Mouse (Mus musculus) kidney, postnatal 0 days (tissue): ENCODE data around the gene Tmc4. TPM values are rescaled to one million over a fixed set of nuclear protein-coding genes. Genes with fewer than 3 reads are reported as not detected.
"Not testable (repeated sequence)": the region's sequence is repeated elsewhere in the genome, so short reads cannot be mapped to it uniquely, and the experiment has no call there.

Experiments
- ATAC-seq: fragments of 200-750 bp; cut with Nextera tagmentation; replicated peaks from 2 replicates; pipeline ENCODE4 v1.8.0; 2017; ENCODE audit warnings: low read depth, moderate number of reproducible peaks, moderate TSS enrichment, moderate library complexity; ENCODE audit not compliant: low FRiP score
- DNase-seq: peaks from one replicate; pipeline ENCODE4 v3.0.0-alpha.2; 2016; ENCODE audit warnings: low spot score
- H3K27ac ChIP-seq: fragments of 300-500 bp; sonication (generic); 2 replicates; pipeline ENCODE4 v1.5.1; 2014; ENCODE audit warnings: mild to moderate bottlenecking
- H3K27me3 ChIP-seq: fragments of 300-500 bp; sonication (generic); 2 replicates; pipeline ENCODE4 v1.6.1; 2014; ENCODE audit warnings: low read length, mixed read lengths; ENCODE audit not compliant: insufficient read depth
- H3K36me3 ChIP-seq: fragments of 300-500 bp; sonication (generic); 2 replicates; pipeline ENCODE4 v1.6.1; 2014; ENCODE audit warnings: low read length, mixed read lengths; ENCODE audit not compliant: insufficient read depth
- H3K4me1 ChIP-seq: fragments of 300-500 bp; sonication (generic); replicated peaks from 2 replicates; pipeline ENCODE4 v1.6.1; 2014; ENCODE audit warnings: antibody characterized with exemption, low read length, mixed read lengths; ENCODE audit not compliant: insufficient read depth
- H3K4me2 ChIP-seq: fragments of 300-500 bp; sonication (generic); 2 replicates; pipeline ENCODE4 v1.6.1; 2014; ENCODE audit warnings: mild to moderate bottlenecking, low read length, moderate library complexity, mixed read lengths
- H3K4me3 ChIP-seq: fragments of 300-500 bp; sonication (generic); replicated peaks from 2 replicates; pipeline ENCODE4 v1.5.1; 2014; ENCODE audit warnings: low read depth, low read length
- H3K9ac ChIP-seq: fragments of 300-500 bp; sonication (generic); 2 replicates; pipeline ENCODE4 v1.6.1; 2014; ENCODE audit warnings: low read depth, low read length
- H3K9me3 ChIP-seq: fragments of 300-500 bp; sonication (generic); replicated peaks from 2 replicates; pipeline ENCODE4 v1.6.1; 2016; ENCODE audit warnings: low read length, inconsistent platforms, mixed read lengths
- CTCF ChIP-seq: IDR thresholded peaks from 2 replicates; pipeline ENCODE4 v1.5.1; 2016; ENCODE audit warnings: antibody characterized with exemption, low read depth, mild to moderate bottlenecking, moderate library complexity
- WGBS: fragments of 180-500 bp; shearing (Covaris S2); extraction: QIAGEN DNeasy Blood & Tissue Kit; methylation state at CpG from one replicate; pipeline ENCODE4 v1.1.7; 2014; 5-methylcytosine and 5-hydroxymethylcytosine counted together
- polyA plus RNA-seq: library from polyadenylated mRNA; unstranded; fragments of >200 nt; fragmentation: Nextera tagmentation; extraction: Ambion mirVana; gene quantifications from 2 replicates; pipeline ENCODE4 v1.2.1, GENCODE M21; 2015

The Tmc4 gene
- 27.9 and 28.1 TPM in 2 replicates for polyA plus RNA-seq

DNA sequence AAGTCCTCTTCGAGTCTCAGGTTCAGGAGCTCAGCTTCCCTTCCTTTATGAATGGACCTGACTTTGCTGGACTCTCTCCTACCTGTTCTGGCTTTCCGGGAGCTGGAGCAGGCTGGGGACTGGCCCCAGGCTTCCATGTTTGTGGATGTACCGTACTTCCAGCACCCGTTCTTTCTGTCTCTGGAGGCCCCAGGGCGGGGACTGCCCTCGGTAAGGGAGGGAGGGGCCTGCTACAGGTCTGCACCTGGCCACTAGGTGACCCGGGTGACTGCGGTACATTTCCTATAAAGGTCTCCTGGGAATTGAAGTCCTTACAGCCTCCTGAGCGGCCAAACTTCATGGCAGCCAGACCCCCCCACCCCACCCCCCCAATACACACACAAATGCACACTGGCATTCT is at the start of gene Tmc4:
Gene Tmc4 (minus strand): TSS at position 212 of the 400 bp plus-strand sequence.
- peak; percentile 14 for DNase-seq

GRCm38 (mm10) chr7:3725459-3725858 is 48.1 kb upstream of the Tmc4 start:
- not testable (repeated sequence) for H3K9ac ChIP-seq, DNase-seq, ATAC-seq, H3K4me2 ChIP-seq, H3K27me3 ChIP-seq, H3K27ac ChIP-seq, H3K9me3 ChIP-seq, H3K36me3 ChIP-seq, H3K4me1 ChIP-seq, H3K4me3 ChIP-seq

More for the DNA sequence above, at the start of gene Tmc4:
- Histone ChIP-seq H3K9ac (peak within 1 kb of the TSS; percentile 36; the same call in 1 of the 2 replicates), H3K27me3 (no peaks in the 10 kb centered on the region), H3K36me3 (0 out of 2 replicates have a peak, but pooled peaks cover 3% of the 10 kb centered on the region), H3K4me1 (no peaks in the 10 kb centered on the region), H3K4me2 (peak within 1 kb of the TSS; percentile 19), H3K4me3 (no peak within 1 kb of the TSS), H3K9me3 (no peaks in the 10 kb centered on the region), H3K27ac (no peak within 1 kb of the TSS)
- peak; percentile 77 for ATAC-seq
- 46% methylated on average over 9 of the region's 9 CpGs for WGBS
- TF ChIP-seq CTCF: peak; percentile 30

DNA sequence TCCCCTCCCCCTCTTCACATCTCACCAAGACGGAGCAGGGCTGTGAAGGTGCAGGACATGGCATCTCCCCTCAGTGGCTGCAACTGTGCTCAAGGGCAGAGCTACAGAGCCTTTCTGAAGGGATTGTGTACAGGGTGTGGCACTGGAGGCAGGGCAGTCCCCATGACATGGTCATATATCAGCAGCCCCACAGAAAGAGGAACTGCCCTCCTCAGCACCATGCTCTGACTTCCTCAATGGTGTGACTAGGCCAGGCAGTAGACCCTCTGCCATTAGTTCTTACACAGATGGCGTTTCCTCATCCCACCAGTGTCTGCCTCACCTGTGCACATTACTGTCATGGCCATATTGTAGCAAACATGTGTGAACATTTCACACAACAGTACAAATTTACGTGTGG is 42.9 kb upstream of the Tmc4 start, which contains the start of gene Pirb:
Gene Pirb (minus strand): TSS at position 124 of the 400 bp plus-strand sequence.
- H3K4me2 ChIP-seq, ATAC-seq, DNase-seq, H3K4me1 ChIP-seq, H3K36me3 ChIP-seq, H3K9ac ChIP-seq, H3K4me3 ChIP-seq, H3K27me3 ChIP-seq, H3K27ac ChIP-seq, H3K9me3 ChIP-seq: not testable (repeated sequence)
- no CpG with 5 or more reads among the region's 3 CpGs for WGBS

GRCm38 (mm10) chr7:3715249-3715648 is 37.9 kb upstream of the Tmc4 start:
- H3K4me1 ChIP-seq: no peaks in the 10 kb centered on the region
- 54% methylated on average over 1 of the region's 1 CpGs for WGBS
- no peak overlapping the region for H3K9ac ChIP-seq
- no peak for TF ChIP-seq CTCF
- ATAC-seq (no peak), DNase-seq (no peak)
- H3K36me3 ChIP-seq: no peaks in the 10 kb centered on the region
- H3K27ac ChIP-seq: no peak overlapping the region
- H3K9me3 ChIP-seq: no peaks in the 10 kb centered on the region
- H3K4me2 ChIP-seq: no peak overlapping the region
- H3K4me3 ChIP-seq: no peak overlapping the region
- no peaks in the 10 kb centered on the region for H3K27me3 ChIP-seq

GRCm38 (mm10) chr7:3712264-3712942 is 35.0 kb upstream of the Tmc4 start:
- Histone ChIP-seq H3K9me3 (no peaks in the 10 kb centered on the region), H3K9ac (no peak overlapping the region), H3K4me3 (no peak overlapping the region), H3K27me3 (no peaks in the 10 kb centered on the region), H3K27ac (no peak overlapping the region), H3K36me3 (0 out of 2 replicates have a peak, but pooled peaks cover 5% of the 10 kb centered on the region), H3K4me1 (no peaks in the 10 kb centered on the region), H3K4me2 (no peak overlapping the region)
- DNase-seq: no peak
- no peak for ATAC-seq
- no peak for TF ChIP-seq CTCF
- WGBS: 30% methylated on average over 5 of the region's 5 CpGs

- TF ChIP-seq CTCF: no peak
- no peak overlapping the region for H3K4me2 ChIP-seq
- H3K27ac ChIP-seq: no peak overlapping the region
- peaks cover 8% of the 10 kb centered on the region; the same call in 1 of the 2 replicates for H3K4me1 ChIP-seq
- 63% methylated on average over 1 of the region's 1 CpGs for WGBS
- H3K9me3 ChIP-seq: no peaks in the 10 kb centered on the region
- no peak for ATAC-seq
- H3K36me3 ChIP-seq: peaks cover 14% of the 10 kb centered on the region; the same call in 1 of the 2 replicates
- no peaks in the 10 kb centered on the region for H3K27me3 ChIP-seq
- DNase-seq: no peak
- H3K9ac ChIP-seq: no peak overlapping the region
- H3K4me3 ChIP-seq: no peak overlapping the region
These were observed 31.6 kb upstream of the Tmc4 start for GRCm38 (mm10) chr7:3709000-3709399.
